Mouse (Mus musculus): Measurements from ENCODE around the gene Maats1. TPM values are rescaled to one million over a fixed set of nuclear protein-coding genes. Genes with fewer than 3 reads are reported as not detected.
A peak's percentile ranks its signal among the peaks of the same experiment; 100 is the strongest.

Gene Maats1
- polyA plus RNA-seq, 1 experiment from 2014 or later = 0.21 TPM

GRCm38 (mm10) chr16:38369000-38369399 is 27.1 kb upstream of the Maats1 start:
- WGBS (ENCODE audit: insufficient replicate concordance) = 74% methylated on average over 7 of the region's 7 CpGs
- H3K4me1 ChIP-seq (ENCODE audit: control insufficient read depth, insufficient read depth, low read length) = peaks cover 34% of the 10 kb centered on the region
- ATAC-seq (replicated peaks; ENCODE audit: insufficient number of reproducible peaks, low FRiP score, low TSS enrichment) = no peak
- H3K9ac ChIP-seq (ENCODE audit: low read depth, low read length) = no peak overlapping the region
- H3K4me3 ChIP-seq (ENCODE audit: low read depth, low read length) = no peak overlapping the region
- no peaks in the 10 kb centered on the region for H3K27me3 ChIP-seq (ENCODE audit: control insufficient read depth, insufficient read depth, low read length)
- no peak overlapping the region for H3K27ac ChIP-seq (ENCODE audit: low read depth, low read length)
- H3K9me3 ChIP-seq (replicated peaks; ENCODE audit: control insufficient read depth, low read length) = no peaks in the 10 kb centered on the region
- H3K36me3 ChIP-seq (ENCODE audit: control insufficient read depth, insufficient read depth, low read length) = peaks cover 5% of the 10 kb centered on the region
- peak overlapping the region; percentile 52; the same call in 1 of the 2 replicates for H3K4me2 ChIP-seq

GRCm38 (mm10) chr16:38368336-38368735 is 26.4 kb upstream of the Maats1 start:
- 44% methylated on average over 10 of the region's 10 CpGs for WGBS (ENCODE audit: insufficient replicate concordance)
- peaks cover 31% of the 10 kb centered on the region for H3K4me1 ChIP-seq (ENCODE audit: control insufficient read depth, insufficient read depth, low read length)
- peak overlapping the region; percentile 52 for H3K4me2 ChIP-seq
- peak overlapping the region; percentile 23; the same call in 1 of the 2 replicates for H3K4me3 ChIP-seq (ENCODE audit: low read depth, low read length)
- no peaks in the 10 kb centered on the region for H3K27me3 ChIP-seq (ENCODE audit: control insufficient read depth, insufficient read depth, low read length)
- no peak overlapping the region for H3K9ac ChIP-seq (ENCODE audit: low read depth, low read length)
- H3K9me3 ChIP-seq (replicated peaks; ENCODE audit: control insufficient read depth, low read length) = no peaks in the 10 kb centered on the region
- peaks cover 3% of the 10 kb centered on the region; the same call in 1 of the 2 replicates for H3K36me3 ChIP-seq (ENCODE audit: control insufficient read depth, insufficient read depth, low read length)
- H3K27ac ChIP-seq (ENCODE audit: low read depth, low read length) = no peak overlapping the region
- ATAC-seq (replicated peaks; ENCODE audit: insufficient number of reproducible peaks, low FRiP score, low TSS enrichment) = no peak

GRCm38 (mm10) chr16:38366231-38366630 is 24.3 kb upstream of the Maats1 start:
- ATAC-seq (replicated peaks; ENCODE audit: insufficient number of reproducible peaks, low FRiP score, low TSS enrichment) = no peak
- peak overlapping the region; percentile 99; the same call in 1 of the 2 replicates for H3K27ac ChIP-seq (ENCODE audit: low read depth, low read length)
- WGBS (ENCODE audit: insufficient replicate concordance) = 50% methylated on average over 4 of the region's 4 CpGs
- H3K27me3 ChIP-seq (ENCODE audit: control insufficient read depth, insufficient read depth, low read length) = no peaks in the 10 kb centered on the region
- H3K9ac ChIP-seq (ENCODE audit: low read depth, low read length) = peak overlapping the region; percentile 86
- H3K4me3 ChIP-seq (ENCODE audit: low read depth, low read length) = peak overlapping the region; percentile 66
- H3K4me2 ChIP-seq = peak overlapping the region; percentile 68
- H3K4me1 ChIP-seq (ENCODE audit: control insufficient read depth, insufficient read depth, low read length) = peaks cover 36% of the 10 kb centered on the region
- peaks cover 3% of the 10 kb centered on the region; the same call in 1 of the 2 replicates for H3K36me3 ChIP-seq (ENCODE audit: control insufficient read depth, insufficient read depth, low read length)
- H3K9me3 ChIP-seq (replicated peaks; ENCODE audit: control insufficient read depth, low read length) = no peaks in the 10 kb centered on the region

GRCm38 (mm10) chr16:38365390-38365789 is 23.4 kb upstream of the Maats1 start:
- H3K4me3 ChIP-seq (ENCODE audit: low read depth, low read length) = peak overlapping the region; percentile 66

GRCm38 (mm10) chr16:38363657-38364056 is 21.7 kb upstream of the Maats1 start:
- Histone ChIP-seq H3K4me3 (ENCODE audit: low read depth, low read length) (peak overlapping the region; percentile 66), H3K9me3 (replicated peaks; ENCODE audit: control insufficient read depth, low read length) (no peaks in the 10 kb centered on the region), H3K4me1 (ENCODE audit: control insufficient read depth, insufficient read depth, low read length) (peaks cover 35% of the 10 kb centered on the region), H3K27ac (ENCODE audit: low read depth, low read length) (peak overlapping the region; percentile 99), H3K36me3 (ENCODE audit: control insufficient read depth, insufficient read depth, low read length) (no peaks in the 10 kb centered on the region), H3K9ac (ENCODE audit: low read depth, low read length) (peak overlapping the region; percentile 86), H3K4me2 (peak overlapping the region; percentile 68), H3K27me3 (ENCODE audit: control insufficient read depth, insufficient read depth, low read length) (no peaks in the 10 kb centered on the region)
- ATAC-seq (replicated peaks; ENCODE audit: insufficient number of reproducible peaks, low FRiP score, low TSS enrichment) = no peak
- whole genome bisulfite sequencing (ENCODE audit: insufficient replicate concordance) = 24% methylated on average over 7 of the region's 7 CpGs

More at GRCm38 (mm10) chr16:38365390-38365789, 23.4 kb upstream of the Maats1 start:
- ATAC-seq (replicated peaks; ENCODE audit: insufficient number of reproducible peaks, low FRiP score, low TSS enrichment) = no peak
- 53% methylated on average over 10 of the region's 10 CpGs for WGBS (ENCODE audit: insufficient replicate concordance)
- Histone ChIP-seq H3K9me3 (replicated peaks; ENCODE audit: control insufficient read depth, low read length) (no peaks in the 10 kb centered on the region), H3K36me3 (ENCODE audit: control insufficient read depth, insufficient read depth, low read length) (peaks cover 3% of the 10 kb centered on the region; the same call in 1 of the 2 replicates), H3K4me1 (ENCODE audit: control insufficient read depth, insufficient read depth, low read length) (peaks cover 37% of the 10 kb centered on the region), H3K4me2 (peak overlapping the region; percentile 68), H3K9ac (ENCODE audit: low read depth, low read length) (peak overlapping the region; percentile 86), H3K27me3 (ENCODE audit: control insufficient read depth, insufficient read depth, low read length) (no peaks in the 10 kb centered on the region), H3K27ac (ENCODE audit: low read depth, low read length) (0 out of 2 replicates have a peak overlapping the region, but pooled peaks have one; percentile 99)

- Histone ChIP-seq H3K9me3 (replicated peaks; ENCODE audit: control insufficient read depth, low read length) (no peaks in the 10 kb centered on the region), H3K27me3 (ENCODE audit: control insufficient read depth, insufficient read depth, low read length) (no peaks in the 10 kb centered on the region), H3K27ac (ENCODE audit: low read depth, low read length) (peak overlapping the region; percentile 99), H3K9ac (ENCODE audit: low read depth, low read length) (peak overlapping the region; percentile 86), H3K4me3 (ENCODE audit: low read depth, low read length) (peak overlapping the region; percentile 66), H3K4me2 (peak overlapping the region; percentile 68), H3K36me3 (ENCODE audit: control insufficient read depth, insufficient read depth, low read length) (no peaks in the 10 kb centered on the region), H3K4me1 (ENCODE audit: control insufficient read depth, insufficient read depth, low read length) (peaks cover 32% of the 10 kb centered on the region)
- WGBS (ENCODE audit: insufficient replicate concordance) = 12% methylated on average over 3 of the region's 3 CpGs
- ATAC-seq (replicated peaks; ENCODE audit: insufficient number of reproducible peaks, low FRiP score, low TSS enrichment) = no peak
These were observed 21.3 kb upstream of the Maats1 start for GRCm38 (mm10) chr16:38363256-38363595.

GRCm38 (mm10) chr16:38362493-38363255 is 20.7 kb upstream of the Maats1 start:
- Histone ChIP-seq H3K4me2 (peak overlapping the region; percentile 68), H3K4me3 (ENCODE audit: low read depth, low read length) (peak overlapping the region; percentile 66), H3K27ac (ENCODE audit: low read depth, low read length) (peak overlapping the region; percentile 99), H3K4me1 (ENCODE audit: control insufficient read depth, insufficient read depth, low read length) (peaks cover 32% of the 10 kb centered on the region), H3K27me3 (ENCODE audit: control insufficient read depth, insufficient read depth, low read length) (no peaks in the 10 kb centered on the region), H3K36me3 (ENCODE audit: control insufficient read depth, insufficient read depth, low read length) (no peaks in the 10 kb centered on the region), H3K9ac (ENCODE audit: low read depth, low read length) (peak overlapping the region; percentile 86), H3K9me3 (replicated peaks; ENCODE audit: control insufficient read depth, low read length) (no peaks in the 10 kb centered on the region)
- 33% methylated on average over 20 of the region's 20 CpGs for WGBS (ENCODE audit: insufficient replicate concordance)
- no peak; the same call in 1 of the 2 replicates for ATAC-seq (replicated peaks; ENCODE audit: insufficient number of reproducible peaks, low FRiP score, low TSS enrichment)

- H3K4me2 ChIP-seq = peak within 1 kb of the TSS; percentile 68
- H3K27me3 ChIP-seq (ENCODE audit: control insufficient read depth, insufficient read depth, low read length) = no peaks in the 10 kb centered on the region
- H3K4me3 ChIP-seq (ENCODE audit: low read depth, low read length) = peak within 1 kb of the TSS; percentile 66
- no peaks in the 10 kb centered on the region for H3K9me3 ChIP-seq (replicated peaks; ENCODE audit: control insufficient read depth, low read length)
- WGBS (ENCODE audit: insufficient replicate concordance) = 11% methylated on average over 10 of the region's 10 CpGs
- H3K36me3 ChIP-seq (ENCODE audit: control insufficient read depth, insufficient read depth, low read length) = 0 out of 2 replicates have a peak, but pooled peaks cover under 1% of the 10 kb centered on the region
- H3K27ac ChIP-seq (ENCODE audit: low read depth, low read length) = peak within 1 kb of the TSS; percentile 99
- H3K4me1 ChIP-seq (ENCODE audit: control insufficient read depth, insufficient read depth, low read length) = peaks cover 32% of the 10 kb centered on the region
- peak; percentile 73 for ATAC-seq (replicated peaks; ENCODE audit: insufficient number of reproducible peaks, low FRiP score, low TSS enrichment)
- H3K9ac ChIP-seq (ENCODE audit: low read depth, low read length) = peak within 1 kb of the TSS; percentile 86
These were observed 20.0 kb upstream of the Maats1 start, which contains the start of gene Popdc2 for GRCm38 (mm10) chr16:38361933-38362332. TSS of gene Popdc2 (plus strand) at chr16:38362209.

Measured in heart, embryonic 11.5 days (tissue).